Mouse (Mus musculus) spleen, adult 18-20 months (tissue): ENCODE measurements around the gene Gm20696.

Experiments
- DNase-seq, 2 experiments: peaks; one replicate each; pipeline ENCODE4 v3.0.0; 2022; ENCODE audit warnings: mixed read lengths in 2 of 2

Gene Gm20696

GRCm38 (mm10) chr6:99515667-99516199 is 150.9 kb downstream of the Gm20696 start:
- DNase-seq: no peak

GRCm38 (mm10) chr6:99511862-99512261 is 154.7 kb downstream of the Gm20696 start:
- DNase-seq: no peak

- no peak for DNase-seq
Observed at GRCm38 (mm10) chr6:99509189-99509592, 157.4 kb downstream of the Gm20696 start.

GRCm38 (mm10) chr6:99506816-99507215 is 159.8 kb downstream of the Gm20696 start:
- no peak for DNase-seq

DNA sequence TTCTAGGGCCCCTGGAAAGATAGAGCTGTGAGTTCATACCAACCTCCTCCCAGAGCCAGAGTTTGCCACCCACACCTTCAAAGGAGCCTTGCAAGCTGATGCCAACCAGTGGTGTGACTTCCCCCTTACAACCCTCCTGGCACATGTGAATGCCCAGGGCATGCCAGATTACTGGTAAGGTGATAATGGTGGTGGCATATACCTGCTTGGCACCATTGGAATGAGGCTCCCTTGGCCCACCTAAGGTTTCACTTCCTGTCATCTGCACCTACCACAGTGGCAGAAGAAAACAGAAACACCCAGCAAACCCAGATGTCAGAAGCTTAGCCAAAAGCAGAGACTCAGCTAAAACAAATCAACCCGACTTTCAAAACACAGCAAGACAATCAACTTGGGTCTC is 162.9 kb downstream of the Gm20696 start:
- DNase-seq: no peak

DNA sequence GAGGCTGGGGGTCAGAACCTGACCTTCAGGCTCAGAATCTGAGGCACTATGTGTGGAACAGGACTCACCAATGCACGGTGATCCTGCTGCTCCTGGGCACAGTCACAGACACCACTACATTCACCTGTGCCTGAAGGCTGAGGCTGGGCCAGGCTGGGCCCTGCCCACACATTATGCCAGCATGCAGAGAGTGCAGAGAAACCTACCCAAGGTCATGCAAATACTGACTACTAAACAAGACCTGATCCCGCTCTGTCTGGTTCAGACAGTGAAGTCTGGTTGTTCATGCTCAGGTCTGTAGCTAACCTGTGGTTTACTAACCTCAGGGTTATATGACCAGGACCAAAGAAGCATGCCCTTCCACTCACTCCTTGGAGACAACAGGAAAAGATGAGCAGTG is 163.9 kb downstream of the Gm20696 start:
- DNase-seq: no peak

DNA sequence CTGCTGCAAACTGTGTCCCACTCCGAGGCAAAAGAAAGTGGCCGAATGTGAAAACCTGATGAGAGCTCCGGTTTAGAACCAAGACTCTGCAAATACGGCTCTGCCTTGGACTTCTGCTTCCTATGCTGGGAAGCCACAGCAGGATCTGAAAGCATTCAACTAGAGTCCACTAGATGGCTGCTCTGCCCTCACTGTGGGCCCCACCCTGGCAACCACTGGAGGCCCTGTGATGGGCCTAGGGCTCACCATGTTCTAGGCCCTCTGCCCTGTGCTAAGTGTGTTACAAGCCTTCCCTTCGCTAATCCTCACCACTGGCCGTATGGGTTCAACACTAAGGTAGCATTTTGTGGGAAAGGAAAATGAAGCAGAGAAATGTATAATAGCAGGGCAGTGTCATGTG is 164.3 kb downstream of the Gm20696 start:
- DNase-seq: no peak

- no peak for DNase-seq
Observed at GRCm38 (mm10) chr6:99500570-99501270, 165.9 kb downstream of the Gm20696 start.

GRCm38 (mm10) chr6:99498082-99498481 is 168.5 kb downstream of the Gm20696 start:
- no peak for DNase-seq

DNA sequence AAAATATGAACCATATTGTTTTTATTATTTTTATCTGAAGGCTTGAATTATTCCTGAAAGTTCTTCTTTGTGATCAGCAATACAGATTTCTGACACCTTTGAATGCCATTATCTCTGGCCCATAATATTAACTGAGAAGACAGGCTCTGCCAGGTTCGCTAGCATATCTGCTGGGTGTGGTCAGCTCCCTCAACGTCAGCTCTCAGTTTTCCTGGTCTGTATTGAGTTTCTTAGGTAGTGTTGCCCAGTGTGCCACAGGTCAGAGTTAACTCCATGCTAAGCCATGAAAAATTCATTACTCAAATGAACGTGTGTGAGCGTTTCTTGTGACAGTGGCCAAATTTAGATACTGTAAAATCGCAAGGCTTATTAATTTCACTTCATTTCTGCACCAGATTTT is 170.5 kb downstream of the Gm20696 start:
- no peak for DNase-seq

- no peak for DNase-seq
Observed at GRCm38 (mm10) chr6:99492937-99493336, 173.7 kb downstream of the Gm20696 start.

GRCm38 (mm10) chr6:99491979-99492544 is 174.5 kb downstream of the Gm20696 start:
- no peak for DNase-seq

GRCm38 (mm10) chr6:99491146-99491545 is 175.5 kb downstream of the Gm20696 start:
- no peak for DNase-seq

DNA sequence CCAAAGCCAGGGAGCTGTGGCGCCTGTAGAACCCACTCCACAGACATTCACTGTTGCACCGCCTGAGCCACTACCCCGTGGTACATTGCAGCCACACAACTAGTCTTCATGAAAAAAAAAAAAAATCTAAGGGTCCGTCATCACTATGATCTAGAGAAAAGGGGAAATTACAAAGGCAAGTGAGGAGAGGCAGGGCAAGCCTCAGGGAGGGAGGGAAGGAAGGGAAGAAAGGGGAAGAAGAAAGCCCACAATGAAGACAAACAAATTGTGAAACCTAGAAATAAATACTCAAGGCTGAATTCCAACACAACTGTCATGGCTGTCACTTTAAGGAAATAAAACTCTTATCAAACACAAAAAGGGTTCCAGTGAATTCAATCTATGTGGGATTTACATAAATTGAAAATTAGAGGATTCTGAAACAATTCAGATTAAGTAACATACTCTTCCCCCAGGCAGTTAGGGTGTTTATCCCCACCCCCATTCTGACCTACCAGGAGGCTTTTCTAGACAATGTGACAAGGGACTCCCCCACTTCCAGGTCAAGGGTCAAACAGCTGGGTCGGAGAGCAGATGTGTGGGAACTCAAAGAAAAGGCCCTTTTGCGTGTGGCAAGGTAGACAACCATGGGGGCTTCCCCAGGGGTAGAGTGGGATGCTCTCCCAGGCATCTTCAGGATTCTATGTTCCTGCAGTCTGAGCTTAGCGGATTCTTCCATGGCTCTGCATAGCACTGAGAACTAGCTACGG is 176.5 kb downstream of the Gm20696 start:
- no peak for DNase-seq

DNA sequence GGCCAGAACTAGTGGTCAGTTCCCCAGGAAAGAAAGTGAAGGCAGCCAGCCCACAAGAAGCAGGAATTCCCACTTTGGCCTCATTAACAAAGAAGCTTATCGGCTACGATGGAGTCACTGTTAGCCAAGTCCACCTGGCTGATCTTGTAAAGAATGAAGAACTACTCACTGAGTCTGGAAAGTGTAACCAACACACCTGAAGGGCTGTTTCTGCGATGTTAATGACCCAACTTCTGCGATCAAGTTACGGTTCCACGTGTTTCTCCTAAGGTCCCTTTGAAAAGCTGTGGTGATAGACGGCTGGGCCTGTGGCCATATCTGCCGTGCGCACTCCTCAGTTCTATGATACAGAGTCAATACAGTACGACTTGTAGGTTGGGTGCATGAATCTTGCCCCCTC is 177.2 kb downstream of the Gm20696 start:
- no peak for DNase-seq

GRCm38 (mm10) chr6:99485884-99486640 is 180.5 kb downstream of the Gm20696 start:
- DNase-seq: no peak

DNA sequence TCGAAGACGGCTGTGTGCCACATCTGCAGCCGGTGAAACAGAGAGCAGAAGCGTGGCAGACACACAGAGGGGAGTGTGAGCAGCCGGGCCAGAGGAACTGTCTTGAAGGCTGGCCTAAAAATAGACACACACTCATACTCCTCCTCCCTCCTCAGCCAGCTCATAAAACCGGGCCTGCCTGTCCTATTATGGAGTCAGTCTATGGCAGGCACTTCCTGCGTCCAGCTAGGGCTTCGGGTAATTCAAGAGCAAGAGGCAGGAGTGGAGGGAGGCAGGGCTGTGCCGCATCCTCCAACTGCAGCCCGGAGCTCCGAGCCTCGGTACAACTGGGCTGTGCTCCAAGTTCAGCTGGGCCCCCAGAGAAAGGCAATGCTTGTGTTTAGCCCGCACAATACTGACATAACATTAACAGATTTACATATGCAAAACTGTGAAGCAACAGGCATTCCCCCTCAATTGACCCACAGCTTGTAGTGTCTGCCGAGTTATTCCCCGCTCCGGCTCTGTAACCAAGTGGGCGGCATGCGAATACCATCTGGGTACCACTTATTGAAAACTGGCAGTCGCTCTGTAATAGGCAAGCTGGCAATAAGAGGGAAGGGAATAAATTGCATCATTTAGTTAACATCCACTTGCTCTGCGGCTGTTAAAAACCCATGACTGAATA is 181.2 kb downstream of the Gm20696 start:
- peak; percentile 29 to 36 for DNase-seq

- no peak for DNase-seq
Observed at GRCm38 (mm10) chr6:99484884-99485216, 181.7 kb downstream of the Gm20696 start.

DNA sequence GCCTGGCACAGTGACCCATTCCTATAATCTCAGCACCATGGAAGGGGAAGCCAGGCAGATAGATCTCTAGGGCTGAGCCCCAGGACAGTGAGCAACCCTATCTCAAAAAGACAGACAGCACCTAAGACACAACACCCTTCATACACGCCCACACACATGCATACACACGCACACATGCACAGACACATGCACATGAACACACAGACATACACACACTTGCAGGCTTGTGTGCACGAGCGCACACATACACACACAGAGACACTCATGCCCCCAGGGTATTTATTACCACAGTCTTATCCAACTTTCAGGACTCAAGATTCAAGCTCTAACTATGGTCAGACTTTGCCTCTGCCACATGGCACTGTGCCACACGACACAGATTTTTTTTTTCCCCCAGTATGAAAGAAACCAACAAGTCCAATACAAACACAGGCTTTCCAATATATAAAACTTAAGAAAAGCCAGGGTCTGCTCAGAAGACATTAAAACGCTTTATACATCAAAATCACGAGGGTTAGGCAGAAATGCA is 182.3 kb downstream of the Gm20696 start:
- DNase-seq: no peak

GRCm38 (mm10) chr6:99483556-99483955 is 183.0 kb downstream of the Gm20696 start:
- DNase-seq: no peak

GRCm38 (mm10) chr6:99481568-99481967 is 185.0 kb downstream of the Gm20696 start:
- DNase-seq: no peak
